Mouse (Mus musculus) embryonic facial prominence, embryonic 14.5 days (tissue): ENCODE results near the gene Agap1. TPM values are rescaled to one million over a fixed set of nuclear protein-coding genes. Genes with fewer than 3 reads are reported as not detected.
A peak's percentile ranks its signal among the peaks of the same experiment; 100 is the strongest.

ENCODE experiments used
- ATAC-seq: fragments of 200-750 bp; cut with Nextera tagmentation; 2 replicates; pipeline ENCODE4 v1.8.0; 2017; ENCODE audit warnings: low read depth, moderate number of reproducible peaks, moderate TSS enrichment
- DNase-seq: peaks from one replicate; pipeline ENCODE4 v3.0.0-alpha.2; 2015; ENCODE audit warnings: low spot score
- H3K27ac ChIP-seq: fragments of 300-500 bp; sonication (generic); replicated peaks from 2 replicates; pipeline ENCODE4 v1.5.1; 2014; ENCODE audit warnings: low read depth, mild to moderate bottlenecking, low read length, moderate library complexity
- H3K27me3 ChIP-seq: fragments of 300-500 bp; sonication (generic); replicated peaks from 2 replicates; pipeline ENCODE4 v1.6.1; 2014; ENCODE audit warnings: low read length; ENCODE audit not compliant: control insufficient read depth, insufficient read depth
- H3K36me3 ChIP-seq: fragments of 300-500 bp; sonication (generic); 2 replicates; pipeline ENCODE4 v1.6.1; 2014; ENCODE audit warnings: low read length, mixed read lengths; ENCODE audit not compliant: control insufficient read depth, insufficient read depth
- H3K4me1 ChIP-seq: fragments of 300-500 bp; sonication (generic); 2 replicates; pipeline ENCODE4 v1.6.1; 2014; ENCODE audit warnings: antibody characterized with exemption, low read length; ENCODE audit not compliant: control insufficient read depth, insufficient read depth
- H3K4me2 ChIP-seq: fragments of 300-500 bp; sonication (generic); 2 replicates; pipeline ENCODE4 v1.6.1; 2014; ENCODE audit warnings: low read depth, mild to moderate bottlenecking, low read length, moderate library complexity, mixed read lengths
- H3K4me3 ChIP-seq: fragments of 300-500 bp; sonication (generic); 2 replicates; pipeline ENCODE4 v1.5.1; 2014; ENCODE audit warnings: low read depth, mild to moderate bottlenecking, low read length
- H3K9ac ChIP-seq: fragments of 300-500 bp; sonication (generic); 2 replicates; pipeline ENCODE4 v1.6.1; 2014; ENCODE audit warnings: low read depth, mild to moderate bottlenecking, low read length, moderate library complexity, mixed read lengths
- H3K9me3 ChIP-seq: fragments of 300-500 bp; sonication (generic); 2 replicates; pipeline ENCODE4 v1.6.1; 2016; ENCODE audit warnings: low read length; ENCODE audit not compliant: control insufficient read depth
- WGBS: fragments of 180-500 bp; shearing (Covaris S2); extraction: QIAGEN DNeasy Blood & Tissue Kit; methylation state at CpG from one replicate; pipeline ENCODE4 v1.1.7; 2014; 5-methylcytosine and 5-hydroxymethylcytosine counted together
- polyA plus RNA-seq: library from polyadenylated mRNA; unstranded; fragments of >200 nt; fragmentation: Nextera tagmentation; extraction: Ambion mirVana; gene quantifications from 2 replicates; pipeline ENCODE4 v1.2.1, GENCODE M21; 2014

The Agap1 gene
- polyA plus RNA-seq, 1 experiment from 2014 or later = 19.9 TPM

GRCm38 (mm10) chr1:89609964-89610363 is 155.4 kb downstream of the Agap1 start:
- Histone ChIP-seq H3K27me3 (no peaks in the 10 kb centered on the region), H3K9ac (no peak overlapping the region), H3K4me3 (no peak overlapping the region), H3K4me1 (no peaks in the 10 kb centered on the region), H3K9me3 (no peaks in the 10 kb centered on the region), H3K27ac (no peak overlapping the region), H3K4me2 (no peak overlapping the region), H3K36me3 (peaks cover 22% of the 10 kb centered on the region)
- ATAC-seq = no peak
- WGBS = 92% methylated on average over 5 of the region's 5 CpGs
- no peak for DNase-seq

GRCm38 (mm10) chr1:89611521-89611920 is 156.9 kb downstream of the Agap1 start:
- Histone ChIP-seq H3K4me1 (no peaks in the 10 kb centered on the region), H3K4me2 (no peak overlapping the region), H3K27ac (no peak overlapping the region), H3K4me3 (no peak overlapping the region), H3K9me3 (no peaks in the 10 kb centered on the region), H3K9ac (no peak overlapping the region), H3K36me3 (peaks cover 19% of the 10 kb centered on the region), H3K27me3 (no peaks in the 10 kb centered on the region)
- ATAC-seq (no peak), DNase-seq (no peak)
- 77% methylated on average over 6 of the region's 6 CpGs for WGBS

- Histone ChIP-seq H3K4me3 (no peak overlapping the region), H3K9ac (no peak overlapping the region), H3K36me3 (peaks cover 19% of the 10 kb centered on the region), H3K9me3 (no peaks in the 10 kb centered on the region), H3K4me1 (no peaks in the 10 kb centered on the region), H3K27ac (no peak overlapping the region), H3K27me3 (no peaks in the 10 kb centered on the region), H3K4me2 (no peak overlapping the region)
- DNase-seq = no peak
- ATAC-seq = peak; percentile 20; the same call in 1 of the 2 replicates
- 76% methylated on average over 5 of the region's 5 CpGs for WGBS
Observed at GRCm38 (mm10) chr1:89613234-89613870, 158.7 kb downstream of the Agap1 start.

- ATAC-seq (no peak), DNase-seq (no peak)
- no peak overlapping the region for H3K27ac ChIP-seq
- H3K9ac ChIP-seq = no peak overlapping the region
- no peaks in the 10 kb centered on the region for H3K27me3 ChIP-seq
- H3K36me3 ChIP-seq = peaks cover 13% of the 10 kb centered on the region
- peaks cover 4% of the 10 kb centered on the region; the same call in 1 of the 2 replicates for H3K4me1 ChIP-seq
- 79% methylated on average over 6 of the region's 6 CpGs for WGBS
- no peak overlapping the region for H3K4me3 ChIP-seq
- no peaks in the 10 kb centered on the region for H3K9me3 ChIP-seq
- H3K4me2 ChIP-seq = no peak overlapping the region
Observed at GRCm38 (mm10) chr1:89616556-89616955, 161.9 kb downstream of the Agap1 start.

- H3K9ac ChIP-seq = no peak overlapping the region
- ATAC-seq (no peak), DNase-seq (peak; percentile 23)
- no peak overlapping the region for H3K27ac ChIP-seq
- 0 out of 2 replicates have a peak, but pooled peaks cover 5% of the 10 kb centered on the region for H3K36me3 ChIP-seq
- H3K27me3 ChIP-seq = no peaks in the 10 kb centered on the region
- no peak overlapping the region for H3K4me2 ChIP-seq
- 78% methylated on average over 9 of the region's 9 CpGs for WGBS
- no peaks in the 10 kb centered on the region for H3K9me3 ChIP-seq
- H3K4me1 ChIP-seq = peaks cover 10% of the 10 kb centered on the region
- no peak overlapping the region for H3K4me3 ChIP-seq
Observed at GRCm38 (mm10) chr1:89617336-89617735, 162.7 kb downstream of the Agap1 start.

- Histone ChIP-seq H3K36me3 (0 out of 2 replicates have a peak, but pooled peaks cover 3% of the 10 kb centered on the region), H3K27ac (no peak overlapping the region), H3K9me3 (no peaks in the 10 kb centered on the region), H3K4me1 (peaks cover 10% of the 10 kb centered on the region), H3K27me3 (no peaks in the 10 kb centered on the region), H3K4me3 (no peak overlapping the region), H3K4me2 (no peak overlapping the region), H3K9ac (no peak overlapping the region)
- ATAC-seq = no peak
- no peak for DNase-seq
- 89% methylated on average over 2 of the region's 2 CpGs for WGBS
Observed at GRCm38 (mm10) chr1:89619963-89620362, 165.4 kb downstream of the Agap1 start.

- DNase-seq (no peak), ATAC-seq (no peak)
- Histone ChIP-seq H3K27ac (no peak overlapping the region), H3K27me3 (no peaks in the 10 kb centered on the region), H3K36me3 (0 out of 2 replicates have a peak, but pooled peaks cover 3% of the 10 kb centered on the region), H3K9ac (no peak overlapping the region), H3K4me2 (no peak overlapping the region), H3K4me1 (peaks cover 10% of the 10 kb centered on the region), H3K9me3 (no peaks in the 10 kb centered on the region), H3K4me3 (no peak overlapping the region)
- 59% methylated on average over 7 of the region's 8 CpGs for WGBS
Observed at GRCm38 (mm10) chr1:89621014-89621791, 166.6 kb downstream of the Agap1 start.

- H3K27ac ChIP-seq = no peak overlapping the region; the same call in 1 of the 2 replicates
- H3K9me3 ChIP-seq = no peaks in the 10 kb centered on the region
- H3K9ac ChIP-seq = no peak overlapping the region
- ATAC-seq = no peak
- H3K27me3 ChIP-seq = no peaks in the 10 kb centered on the region
- DNase-seq = no peak
- 76% methylated on average over 8 of the region's 8 CpGs for WGBS
- no peak overlapping the region for H3K4me2 ChIP-seq
- peaks cover 10% of the 10 kb centered on the region for H3K4me1 ChIP-seq
- H3K4me3 ChIP-seq = no peak overlapping the region
- H3K36me3 ChIP-seq = 0 out of 2 replicates have a peak, but pooled peaks cover 3% of the 10 kb centered on the region
Observed at GRCm38 (mm10) chr1:89621952-89622351, 167.3 kb downstream of the Agap1 start.
